Mouse (Mus musculus) lung, embryonic 16.5 days (tissue): ENCODE data around the gene Yy1. TPM values are rescaled to one million over a fixed set of nuclear protein-coding genes. Genes with fewer than 3 reads are reported as not detected.

ENCODE experiments used
- ATAC-seq: fragments of 200-750 bp; cut with Nextera tagmentation; 2 replicates; pipeline ENCODE4 v1.8.0; 2017; ENCODE audit warnings: low read depth, mild to moderate bottlenecking, moderate library complexity
- H3K27ac ChIP-seq: fragments of 300-500 bp; sonication (generic); 2 replicates; pipeline ENCODE4 v1.5.1; 2014; ENCODE audit warnings: mild to moderate bottlenecking, control low read depth, low read length
- H3K27me3 ChIP-seq: fragments of 300-500 bp; sonication (generic); 2 replicates; pipeline ENCODE4 v1.6.1; 2014; ENCODE audit warnings: low read depth, low read length, mixed read lengths; ENCODE audit not compliant: control insufficient read depth, insufficient read depth
- H3K36me3 ChIP-seq: fragments of 300-500 bp; sonication (generic); 2 replicates; pipeline ENCODE4 v1.6.1; 2014; ENCODE audit warnings: low read length; ENCODE audit not compliant: control insufficient read depth, insufficient read depth
- H3K4me1 ChIP-seq: fragments of 300-500 bp; sonication (generic); replicated peaks from 2 replicates; pipeline ENCODE4 v1.6.1; 2014; ENCODE audit warnings: low read length, mixed read lengths; ENCODE audit not compliant: control insufficient read depth, insufficient read depth
- H3K4me2 ChIP-seq: fragments of 300-500 bp; sonication (generic); 2 replicates; pipeline ENCODE4 v1.6.1; 2014; ENCODE audit warnings: low read depth, low read length, control low read depth
- H3K4me3 ChIP-seq: fragments of 300-500 bp; sonication (generic); 2 replicates; pipeline ENCODE4 v1.5.1; 2014; ENCODE audit warnings: mild to moderate bottlenecking, low read length, control low read depth
- H3K9ac ChIP-seq: fragments of 300-500 bp; sonication (generic); 2 replicates; pipeline ENCODE4 v1.6.1; 2014; ENCODE audit warnings: low read length, control low read depth
- H3K9me3 ChIP-seq: fragments of 300-500 bp; sonication (generic); 2 replicates; pipeline ENCODE4 v1.6.1; 2016; ENCODE audit warnings: low read length; ENCODE audit not compliant: control insufficient read depth
- WGBS: fragments of 180-500 bp; shearing (Covaris S2); extraction: QIAGEN DNeasy Blood & Tissue Kit; methylation state at CpG from one replicate; pipeline ENCODE4 v1.1.7; 2014; 5-methylcytosine and 5-hydroxymethylcytosine counted together
- polyA plus RNA-seq: library from polyadenylated mRNA; unstranded; fragments of >200 nt; fragmentation: Nextera tagmentation; extraction: Ambion mirVana; gene quantifications from 2 replicates; pipeline ENCODE4 v1.2.1, GENCODE M21; 2015

The Yy1 gene
- polyA plus RNA-seq, 1 experiment from 2014 or later: 14.6 TPM

DNA sequence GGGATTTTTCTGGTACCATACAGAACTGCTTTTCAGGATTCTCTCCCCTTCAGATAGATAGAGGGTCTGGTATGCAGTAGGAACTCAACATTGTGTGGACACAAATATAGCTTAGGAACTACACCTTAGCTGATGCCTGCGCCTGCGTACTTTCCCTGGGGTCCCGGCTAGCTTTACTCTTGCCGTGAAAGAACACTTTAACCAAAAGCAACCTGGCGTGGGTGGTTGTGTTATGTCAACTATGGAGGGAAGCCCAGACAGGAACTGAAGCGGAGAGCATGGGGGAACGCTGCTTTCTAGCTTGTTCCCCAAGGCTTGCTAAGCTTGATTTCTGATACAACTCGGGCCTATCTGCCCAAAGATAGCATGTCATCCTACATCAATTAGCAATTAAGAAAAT lies 34.5 kb upstream of the Yy1 start:
- no peak for ATAC-seq
- peak overlapping the region; percentile 88 for H3K4me2 ChIP-seq
- H3K27me3 ChIP-seq: no peaks in the 10 kb centered on the region
- H3K4me3 ChIP-seq: peak overlapping the region; percentile 76
- H3K9ac ChIP-seq: peak overlapping the region; percentile 49; the same call in 1 of the 2 replicates
- H3K4me1 ChIP-seq: 0 out of 2 replicates have a peak, but pooled peaks cover 7% of the 10 kb centered on the region
- H3K9me3 ChIP-seq: no peaks in the 10 kb centered on the region
- no peak overlapping the region for H3K27ac ChIP-seq
- no peaks in the 10 kb centered on the region for H3K36me3 ChIP-seq
- 67% methylated on average over 8 of the region's 8 CpGs for WGBS

DNA sequence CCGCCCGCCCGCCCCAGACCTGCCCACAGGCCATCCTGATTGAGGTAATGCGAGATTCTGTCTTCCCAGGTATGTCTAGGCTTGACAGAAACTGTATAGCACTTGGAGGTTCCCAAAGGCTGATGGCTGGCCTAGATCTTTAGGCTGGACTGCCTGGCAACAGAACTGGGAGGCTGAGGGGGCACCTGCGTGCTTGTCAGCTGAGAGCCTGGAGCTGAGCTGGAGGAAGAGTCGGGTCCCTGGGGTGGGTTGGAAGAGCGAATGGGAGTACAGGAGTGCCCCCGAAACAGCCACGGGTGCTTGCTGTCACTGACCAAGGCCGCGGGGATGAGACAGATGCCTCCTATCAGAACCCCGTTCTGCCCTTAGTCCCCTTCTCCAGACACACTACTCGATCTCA lies 34.1 kb upstream of the Yy1 start:
- Histone ChIP-seq H3K27ac (no peak overlapping the region), H3K4me1 (0 out of 2 replicates have a peak, but pooled peaks cover 7% of the 10 kb centered on the region), H3K4me2 (no peak overlapping the region), H3K9ac (no peak overlapping the region), H3K36me3 (no peaks in the 10 kb centered on the region), H3K9me3 (no peaks in the 10 kb centered on the region), H3K4me3 (no peak overlapping the region), H3K27me3 (no peaks in the 10 kb centered on the region)
- WGBS: 83% methylated on average over 13 of the region's 13 CpGs
- ATAC-seq: no peak

DNA sequence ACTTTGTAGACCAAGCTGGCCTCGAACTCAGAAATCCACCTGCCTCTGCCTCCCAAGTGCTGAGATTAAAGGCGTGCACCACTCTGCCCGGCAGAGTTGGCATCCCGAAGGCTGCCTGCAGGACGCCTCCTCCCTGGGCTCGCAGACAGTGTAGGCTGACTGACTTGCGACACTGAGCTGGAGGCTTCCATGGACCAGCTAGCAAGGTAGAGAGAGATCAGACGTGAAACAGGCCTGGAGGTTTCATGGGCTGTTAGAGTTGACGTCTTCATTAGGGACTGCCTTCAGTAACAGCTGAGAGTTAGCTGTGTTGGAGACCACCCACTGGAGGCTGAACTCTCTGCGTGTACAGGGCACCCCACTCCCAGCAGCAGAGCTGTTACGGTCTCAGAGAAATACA lies 33.5 kb upstream of the Yy1 start:
- 75% methylated on average over 11 of the region's 11 CpGs for WGBS
- Histone ChIP-seq H3K4me2 (no peak overlapping the region), H3K9me3 (no peaks in the 10 kb centered on the region), H3K36me3 (no peaks in the 10 kb centered on the region), H3K27ac (no peak overlapping the region), H3K27me3 (no peaks in the 10 kb centered on the region), H3K9ac (no peak overlapping the region), H3K4me3 (no peak overlapping the region), H3K4me1 (0 out of 2 replicates have a peak, but pooled peaks cover 7% of the 10 kb centered on the region)
- no peak for ATAC-seq

DNA sequence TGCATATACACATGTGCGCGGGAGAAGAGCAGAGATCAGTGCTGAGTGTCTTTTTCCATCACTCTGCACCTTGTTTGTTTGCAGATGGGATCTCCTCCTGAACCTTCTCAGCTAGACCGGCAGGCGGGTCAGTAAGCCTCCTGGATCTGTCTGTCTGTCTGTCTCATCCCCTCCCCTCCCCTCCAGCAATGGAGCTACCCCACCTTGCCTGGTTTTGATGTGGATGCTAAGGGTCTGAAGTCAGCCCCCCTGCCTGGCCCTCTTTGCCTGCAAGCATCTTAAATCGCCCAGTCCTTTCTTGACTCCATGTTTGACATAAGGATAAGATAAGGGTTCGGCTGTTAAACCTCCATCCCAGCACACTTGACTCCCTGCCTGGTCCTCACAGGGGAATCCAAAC lies 32.8 kb upstream of the Yy1 start:
- H3K36me3 ChIP-seq: no peaks in the 10 kb centered on the region
- peaks cover 7% of the 10 kb centered on the region; the same call in 1 of the 2 replicates for H3K4me1 ChIP-seq
- H3K4me2 ChIP-seq: no peak overlapping the region
- WGBS: 44% methylated on average over 6 of the region's 6 CpGs
- H3K9me3 ChIP-seq: no peaks in the 10 kb centered on the region
- H3K27ac ChIP-seq: no peak overlapping the region
- no peak overlapping the region for H3K4me3 ChIP-seq
- no peaks in the 10 kb centered on the region for H3K27me3 ChIP-seq
- no peak for ATAC-seq
- no peak overlapping the region for H3K9ac ChIP-seq

DNA sequence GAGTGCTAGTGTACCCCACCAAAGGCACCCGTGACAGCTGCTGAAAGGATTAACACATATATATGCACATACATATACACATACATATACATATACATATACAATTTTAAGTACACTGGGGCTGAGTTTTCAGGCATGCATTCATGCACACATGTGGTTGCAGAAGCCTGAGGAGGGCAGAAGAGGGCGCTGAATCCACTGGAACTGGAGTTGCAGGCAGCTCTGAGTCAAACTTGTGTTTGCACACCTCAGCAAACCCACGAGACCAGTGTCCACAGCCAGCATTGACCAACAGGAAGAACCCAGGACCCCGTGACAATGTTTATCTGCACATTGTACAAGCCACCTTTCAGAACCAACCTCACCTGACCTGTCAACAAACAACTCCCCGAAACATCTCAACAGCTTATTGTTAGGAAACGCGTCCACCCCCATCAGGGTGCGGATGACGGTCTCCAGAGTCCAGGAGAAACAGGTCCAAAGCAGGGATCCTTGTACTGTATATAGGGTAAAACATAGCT lies 32.2 kb upstream of the Yy1 start:
- Histone ChIP-seq H3K9me3 (no peaks in the 10 kb centered on the region), H3K4me3 (no peak overlapping the region), H3K4me1 (peaks cover 9% of the 10 kb centered on the region; the same call in 1 of the 2 replicates), H3K9ac (no peak overlapping the region), H3K27me3 (no peaks in the 10 kb centered on the region), H3K36me3 (no peaks in the 10 kb centered on the region), H3K27ac (no peak overlapping the region), H3K4me2 (no peak overlapping the region)
- WGBS: 55% methylated on average over 9 of the region's 9 CpGs
- ATAC-seq: no peak

DNA sequence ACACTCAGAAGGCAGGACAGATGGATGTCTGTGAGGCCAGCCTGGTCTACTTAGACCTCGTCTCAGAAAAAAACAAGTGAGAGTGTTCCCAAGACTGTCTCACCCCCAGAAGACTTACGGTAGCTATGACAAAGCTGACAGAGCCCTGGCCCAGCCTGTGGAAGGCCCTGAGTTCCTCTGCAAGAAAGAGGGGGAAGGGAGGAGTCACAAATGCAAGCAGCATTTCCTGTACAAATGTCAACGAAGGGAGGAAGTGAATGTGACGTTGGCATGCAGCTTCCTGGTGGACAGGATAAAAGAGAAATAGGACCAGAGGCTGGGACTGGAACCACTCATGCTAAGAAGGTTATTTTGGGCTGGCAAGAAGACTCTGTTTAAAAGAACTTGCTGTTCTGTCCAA lies 31.6 kb upstream of the Yy1 start:
- Histone ChIP-seq H3K9ac (no peak overlapping the region), H3K4me3 (no peak overlapping the region), H3K4me2 (peak overlapping the region; percentile 11; the same call in 1 of the 2 replicates), H3K27ac (no peak overlapping the region), H3K9me3 (no peaks in the 10 kb centered on the region), H3K27me3 (no peaks in the 10 kb centered on the region), H3K4me1 (peaks cover 14% of the 10 kb centered on the region), H3K36me3 (no peaks in the 10 kb centered on the region)
- WGBS: 34% methylated on average over 4 of the region's 4 CpGs
- no peak for ATAC-seq

DNA sequence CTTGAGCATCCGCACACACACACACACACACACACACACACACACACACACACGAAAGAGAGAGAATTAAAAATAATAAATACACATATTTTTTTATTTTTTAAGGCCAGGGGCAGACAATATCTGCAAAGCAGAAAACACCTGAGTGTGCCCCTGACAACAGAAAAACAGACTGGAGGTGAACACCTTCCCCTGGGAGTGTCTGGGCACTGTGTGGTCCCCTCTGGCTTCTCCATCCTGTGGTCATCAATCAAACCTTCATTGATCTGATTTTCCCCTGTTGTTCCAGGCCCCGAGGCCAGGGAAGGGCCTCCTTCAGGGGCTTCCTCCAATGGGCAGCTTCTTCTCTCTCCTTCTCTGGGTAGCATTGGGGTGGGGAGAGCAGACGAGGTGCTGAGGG lies 31.1 kb upstream of the Yy1 start:
- Histone ChIP-seq H3K4me2 (no peak overlapping the region), H3K4me1 (peaks cover 17% of the 10 kb centered on the region), H3K27me3 (no peaks in the 10 kb centered on the region), H3K9ac (no peak overlapping the region), H3K27ac (no peak overlapping the region), H3K36me3 (no peaks in the 10 kb centered on the region), H3K9me3 (no peaks in the 10 kb centered on the region), H3K4me3 (no peak overlapping the region)
- WGBS: 63% methylated on average over 4 of the region's 4 CpGs
- ATAC-seq: no peak

DNA sequence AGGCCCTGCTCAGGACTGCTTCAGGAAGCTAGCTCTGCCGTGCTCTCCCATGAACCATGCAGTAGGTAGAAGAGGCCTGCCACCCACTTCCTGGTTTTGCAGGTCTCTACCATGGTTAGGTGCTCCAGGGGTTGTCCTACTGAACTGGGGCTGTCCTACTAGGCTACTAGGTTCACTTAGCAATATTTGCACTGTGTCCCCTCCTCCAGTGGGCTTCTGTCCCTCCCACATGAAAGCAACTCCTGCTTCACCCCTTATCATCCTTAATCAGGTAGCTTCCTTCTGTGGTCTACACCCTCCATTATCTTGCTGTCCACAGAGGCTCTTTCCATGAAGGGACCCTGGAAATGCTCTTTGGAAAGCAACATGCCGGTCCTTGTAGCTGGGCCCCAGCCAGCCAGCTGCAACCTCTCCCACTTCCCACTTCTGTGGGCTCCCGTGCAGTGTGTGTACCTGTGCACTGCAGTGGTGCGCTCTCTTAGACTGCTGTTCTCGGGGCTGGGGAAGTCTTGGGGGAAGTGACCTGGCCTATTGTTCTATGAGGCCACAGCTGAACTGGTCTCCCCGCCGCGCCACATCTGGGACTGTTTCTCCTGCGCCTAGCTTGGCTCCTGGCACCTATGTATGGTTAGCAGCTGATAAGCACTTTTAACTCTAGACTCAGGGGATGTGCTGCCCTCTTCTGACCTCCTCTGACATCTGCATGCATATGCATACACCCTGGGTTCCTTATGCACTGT lies 29.5 kb upstream of the Yy1 start:
- H3K27me3 ChIP-seq: no peaks in the 10 kb centered on the region
- H3K4me2 ChIP-seq: no peak overlapping the region
- no peak overlapping the region for H3K9ac ChIP-seq
- 0 out of 2 replicates have a peak, but pooled peaks have one; percentile 7 for ATAC-seq
- peaks cover 18% of the 10 kb centered on the region for H3K4me1 ChIP-seq
- H3K4me3 ChIP-seq: no peak overlapping the region
- 46% methylated on average over 9 of the region's 9 CpGs for WGBS
- H3K9me3 ChIP-seq: no peaks in the 10 kb centered on the region
- H3K27ac ChIP-seq: no peak overlapping the region
- no peaks in the 10 kb centered on the region for H3K36me3 ChIP-seq

DNA sequence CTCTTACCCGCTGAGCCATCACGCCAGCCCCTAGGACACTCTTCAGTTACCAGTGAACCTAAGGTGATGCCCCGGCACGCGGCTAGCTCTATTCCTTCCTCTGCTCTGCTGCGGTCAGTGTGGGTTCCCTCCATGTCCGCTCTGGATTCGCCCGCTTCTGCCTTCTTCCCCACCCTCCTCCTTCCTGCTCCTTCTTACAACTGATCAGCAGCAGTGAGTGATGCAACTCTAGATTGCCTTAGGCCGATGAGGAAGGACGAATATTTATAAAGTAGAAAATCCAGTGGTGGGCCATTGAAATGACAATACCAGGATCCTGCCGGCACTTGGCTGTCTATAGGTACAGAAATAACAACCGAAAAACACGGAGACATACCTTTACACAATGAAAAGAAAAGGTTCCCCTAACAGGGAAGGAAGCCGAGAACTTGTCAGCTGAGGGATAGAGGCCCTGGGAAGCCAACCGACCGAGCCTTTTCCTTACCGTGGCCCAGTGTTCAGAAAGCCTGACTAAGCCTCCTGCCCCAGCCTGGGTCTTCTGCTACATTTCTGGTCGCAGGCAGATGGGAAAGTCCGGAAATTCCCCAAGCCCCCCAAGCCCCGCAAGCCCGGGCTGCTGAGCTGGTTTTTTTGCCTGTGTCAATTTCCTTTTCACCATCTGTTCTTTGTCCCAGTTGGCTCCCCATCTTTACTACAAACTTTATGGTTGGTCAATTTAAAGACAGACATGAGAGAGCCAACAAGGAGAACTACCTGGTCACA lies 27.7 kb upstream of the Yy1 start:
- 70% methylated on average over 22 of the region's 22 CpGs for WGBS
- H3K4me1 ChIP-seq: peaks cover 18% of the 10 kb centered on the region
- H3K9me3 ChIP-seq: no peaks in the 10 kb centered on the region
- ATAC-seq: 0 out of 2 replicates have a peak, but pooled peaks have one; percentile 9
- H3K9ac ChIP-seq: peak overlapping the region; percentile 63
- no peaks in the 10 kb centered on the region for H3K27me3 ChIP-seq
- H3K4me3 ChIP-seq: peak overlapping the region; percentile 42
- peak overlapping the region; percentile 63 for H3K4me2 ChIP-seq
- no peaks in the 10 kb centered on the region for H3K36me3 ChIP-seq
- H3K27ac ChIP-seq: peak overlapping the region; percentile 79
